In the genomic region with DNA sequence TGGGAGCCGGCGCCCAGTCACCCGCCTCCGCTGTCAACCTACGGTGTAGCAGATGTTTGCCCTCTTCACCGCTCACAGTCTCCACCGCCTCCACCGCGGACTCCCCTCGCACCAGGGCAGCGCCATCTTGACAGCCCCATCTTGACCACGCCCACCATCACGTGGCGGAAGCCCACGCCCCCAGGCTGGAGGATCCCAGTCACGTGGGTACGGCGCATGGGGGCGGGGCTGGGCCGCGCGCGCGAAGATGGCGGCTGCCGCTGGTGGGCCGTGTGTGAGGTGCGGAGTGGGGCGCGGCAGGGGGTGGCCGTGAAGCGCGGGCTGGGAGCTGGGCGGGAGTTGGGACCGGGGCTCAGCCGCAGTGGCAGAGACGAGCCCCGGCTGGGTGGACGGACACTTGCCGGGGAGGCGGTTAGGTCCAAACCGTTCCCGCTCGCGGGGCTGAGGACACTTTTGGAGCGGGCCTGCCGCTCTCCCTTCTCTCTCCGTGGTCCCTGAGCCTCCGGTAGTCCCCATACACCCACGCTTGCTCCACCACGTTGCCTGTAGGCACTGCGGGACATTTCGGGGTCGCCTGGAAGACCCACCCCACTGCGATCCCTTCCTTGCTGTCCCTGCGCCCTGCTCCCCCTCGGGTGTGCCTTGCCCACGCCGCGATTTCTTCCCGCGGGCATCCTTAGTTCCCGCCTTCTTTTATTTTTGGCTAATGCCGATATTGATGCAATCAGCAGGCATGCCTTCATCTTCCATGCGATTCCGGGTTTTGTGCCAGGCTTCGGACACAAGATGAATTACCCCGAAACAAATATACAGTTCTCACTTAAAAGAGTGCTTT, we compare ENCODE assay signal across 8 mouse cellular contexts. TPM values are rescaled to one million over a fixed set of nuclear protein-coding genes. Genes with fewer than 3 reads are reported as not detected.
DNase-seq lines count a peak whose midpoint lies in the region; ATAC-seq and TF ChIP-seq lines count a peak whose summit lies in the region.

A gene (minus strand): TSS at position 143 of the 835 bp plus-strand sequence.
A gene (plus strand): TSS at position 206 of the 835 bp plus-strand sequence.

- TF ChIP-seq POLR2A in brain, embryonic 14.5 days (IDR thresholded peaks at IDR 0.05; ENCODE audit: borderline replicate concordance, extremely low read depth, insufficient read depth, insufficient read length, poor library complexity, severe bottlenecking): peak; percentile 98

- peak; percentile 98 for DNase-seq in brain, embryonic 14.5 days (ENCODE audit: low read depth)
- peak; percentile 97 for DNase-seq in kidney, postnatal 0 days (ENCODE audit: low spot score)
- DNase-seq in liver, embryonic 11.5 days (ENCODE audit: low spot score): peak; percentile 99
- DNase-seq in naive thymus-derived CD4-positive, alpha-beta T cell, adult 2 months (ENCODE audit: low read depth): peak; percentile 97

- H3ac ChIP-seq in C2C12 (ENCODE audit: control insufficient read depth, insufficient read length, low read depth): peak within 1 kb of the TSS; percentile 98

- H3K4me2 ChIP-seq in heart, embryonic 12.5 days: peak within 1 kb of the TSS; percentile 98
- peak within 1 kb of the TSS; percentile 93 for H3K4me2 ChIP-seq in kidney, postnatal 0 days (ENCODE audit: low read length)
- H3K4me2 ChIP-seq in liver, embryonic 11.5 days: peak within 1 kb of the TSS; percentile 99
- H3K4me2 ChIP-seq in stomach, embryonic 14.5 days (replicated peaks; ENCODE audit: low read depth, low read length): peak within 1 kb of the TSS; percentile 78

- H3K36me3 ChIP-seq in C2C12 (ENCODE audit: control insufficient read depth, insufficient read depth): peaks cover 19% of the 10 kb centered on the region
- H3K36me3 ChIP-seq in erythroblast, embryonic 14.5 days (ENCODE audit: control insufficient read depth): peaks cover 25% of the 10 kb centered on the region
- H3K36me3 ChIP-seq in heart, embryonic 12.5 days: peaks cover 27% of the 10 kb centered on the region
- no peaks in the 10 kb centered on the region for H3K36me3 ChIP-seq in kidney, postnatal 0 days (ENCODE audit: insufficient read depth, low read length)
- peaks cover 12% of the 10 kb centered on the region; the same call in 1 of the 2 replicates for H3K36me3 ChIP-seq in liver, embryonic 11.5 days (ENCODE audit: control insufficient read depth, insufficient read depth, low read length)
- H3K36me3 ChIP-seq in stomach, embryonic 14.5 days (ENCODE audit: control insufficient read depth, insufficient read depth, low read length): no peaks in the 10 kb centered on the region

- H3K9ac ChIP-seq in heart, embryonic 12.5 days: peak within 1 kb of the TSS; percentile 87
- peak within 1 kb of the TSS; percentile 87 for H3K9ac ChIP-seq in kidney, postnatal 0 days (ENCODE audit: low read depth, low read length)
- H3K9ac ChIP-seq in liver, embryonic 11.5 days (ENCODE audit: low read depth, low read length): peak within 1 kb of the TSS; percentile 93
- peak within 1 kb of the TSS; percentile 89 for H3K9ac ChIP-seq in stomach, embryonic 14.5 days (replicated peaks; ENCODE audit: low read depth, low read length)

- no peak for TF ChIP-seq CTCF in C2C12 (IDR thresholded peaks at IDR 0.05; ENCODE audit: control insufficient read depth, insufficient read depth, insufficient read length)
- no peak for TF ChIP-seq CTCF in brain, embryonic 14.5 days (IDR thresholded peaks at IDR 0.05; ENCODE audit: borderline replicate concordance, extremely low read depth, insufficient read depth, insufficient read length)
- no peak for TF ChIP-seq CTCF in kidney, postnatal 0 days (IDR thresholded peaks at IDR 0.05; ENCODE audit: low read depth)

- peaks cover 52% of the 10 kb centered on the region for H3K79me3 ChIP-seq in C2C12 (ENCODE audit: low read depth)

- peaks cover 49% of the 10 kb centered on the region for H3K4me1 ChIP-seq in erythroblast, embryonic 14.5 days (ENCODE audit: control insufficient read depth)
- peaks cover 23% of the 10 kb centered on the region for H3K4me1 ChIP-seq in heart, embryonic 12.5 days (replicated peaks)
- H3K4me1 ChIP-seq in kidney, postnatal 0 days (replicated peaks; ENCODE audit: insufficient read depth, low read length): peaks cover 19% of the 10 kb centered on the region
- H3K4me1 ChIP-seq in liver, embryonic 11.5 days (replicated peaks; ENCODE audit: control insufficient read depth, insufficient read depth, low read length): peaks cover 20% of the 10 kb centered on the region
- peaks cover 15% of the 10 kb centered on the region for H3K4me1 ChIP-seq in stomach, embryonic 14.5 days (ENCODE audit: control insufficient read depth, insufficient read depth, low read length)

- peak; percentile 96 for ATAC-seq in heart, embryonic 12.5 days (ENCODE audit: insufficient number of reproducible peaks, low FRiP score)
- peak; percentile 92 for ATAC-seq in kidney, postnatal 0 days (replicated peaks; ENCODE audit: low FRiP score, low read depth)
- peak; percentile 88 for ATAC-seq in liver, embryonic 11.5 days (replicated peaks; ENCODE audit: low FRiP score)
- peak; percentile 92 for ATAC-seq in stomach, embryonic 14.5 days (ENCODE audit: insufficient number of reproducible peaks, insufficient read depth, low FRiP score, low read depth)

- H3K4me3 ChIP-seq in C2C12 (ENCODE audit: insufficient read depth, poor library complexity, severe bottlenecking): peak within 1 kb of the TSS; percentile 94
- H3K4me3 ChIP-seq in erythroblast, embryonic 14.5 days (replicated peaks): peak within 1 kb of the TSS; percentile 91
- peak within 1 kb of the TSS; percentile 73 for H3K4me3 ChIP-seq in heart, embryonic 12.5 days
- H3K4me3 ChIP-seq in kidney, postnatal 0 days (replicated peaks; ENCODE audit: low read depth, low read length): peak within 1 kb of the TSS; percentile 96
- peak within 1 kb of the TSS; percentile 88 for H3K4me3 ChIP-seq in liver, embryonic 11.5 days (ENCODE audit: low read depth, low read length)
- H3K4me3 ChIP-seq in stomach, embryonic 14.5 days (ENCODE audit: low read depth, low read length): peak within 1 kb of the TSS; percentile 90

- no peaks in the 10 kb centered on the region for H3K9me3 ChIP-seq in erythroblast, embryonic 14.5 days (ENCODE audit: control insufficient read depth, low read length)
- 0 out of 2 replicates have a peak, but pooled peaks cover 3% of the 10 kb centered on the region for H3K9me3 ChIP-seq in heart, embryonic 12.5 days (replicated peaks)
- no peaks in the 10 kb centered on the region for H3K9me3 ChIP-seq in kidney, postnatal 0 days (replicated peaks; ENCODE audit: low read length)
- H3K9me3 ChIP-seq in liver, embryonic 11.5 days (ENCODE audit: control insufficient read depth, low read length): no peaks in the 10 kb centered on the region
- H3K9me3 ChIP-seq in stomach, embryonic 14.5 days (ENCODE audit: control insufficient read depth, low read depth, low read length): no peaks in the 10 kb centered on the region

- H3K27me3 ChIP-seq in C2C12 (ENCODE audit: control insufficient read depth, insufficient read depth, insufficient read length): no peaks in the 10 kb centered on the region
- no peaks in the 10 kb centered on the region for H3K27me3 ChIP-seq in erythroblast, embryonic 14.5 days (ENCODE audit: control insufficient read depth)
- no peaks in the 10 kb centered on the region for H3K27me3 ChIP-seq in heart, embryonic 12.5 days (replicated peaks)
- H3K27me3 ChIP-seq in kidney, postnatal 0 days (ENCODE audit: insufficient read depth, low read length): no peaks in the 10 kb centered on the region
- H3K27me3 ChIP-seq in liver, embryonic 11.5 days (replicated peaks; ENCODE audit: control insufficient read depth, insufficient read depth, low read length): no peaks in the 10 kb centered on the region
- no peaks in the 10 kb centered on the region for H3K27me3 ChIP-seq in stomach, embryonic 14.5 days (ENCODE audit: control insufficient read depth, insufficient read depth, low read length)

- WGBS in heart, embryonic 12.5 days: under 1% methylated on average over 61 of the region's 68 CpGs
- WGBS in kidney, postnatal 0 days: under 1% methylated on average over 64 of the region's 68 CpGs
- under 1% methylated on average over 67 of the region's 68 CpGs for WGBS in liver, embryonic 11.5 days
- under 1% methylated on average over 66 of the region's 68 CpGs for WGBS in stomach, embryonic 14.5 days

- H3K79me2 ChIP-seq in C2C12 (ENCODE audit: control insufficient read depth, insufficient read depth): peaks cover 75% of the 10 kb centered on the region

- peak within 1 kb of the TSS; percentile 44 for H3K27ac ChIP-seq in heart, embryonic 12.5 days (ENCODE audit: poor library complexity, severe bottlenecking)
- H3K27ac ChIP-seq in kidney, postnatal 0 days: peak within 1 kb of the TSS; percentile 63; the same call in 1 of the 2 replicates
- H3K27ac ChIP-seq in liver, embryonic 11.5 days (ENCODE audit: low read depth, low read length): peak within 1 kb of the TSS; percentile 75
- peak within 1 kb of the TSS; percentile 79 for H3K27ac ChIP-seq in stomach, embryonic 14.5 days (ENCODE audit: low read length)

TF ChIP-seq in C2C12, 6 proteins besides CTCF, POLR2A, EP300 and RAD21:
- TF ChIP-seq MYOD1 (IDR thresholded peaks at IDR 0.05; ENCODE audit: control insufficient read depth, insufficient read length, low read depth) (no peak), FOSL1 (IDR thresholded peaks at IDR 0.05; ENCODE audit: insufficient read depth, low read length, poor library complexity, severe bottlenecking) (no peak), MAX (IDR thresholded peaks at IDR 0.05) (peak; percentile 90), USF1 (IDR thresholded peaks at IDR 0.05; ENCODE audit: low read depth) (peak; percentile 97), MYOG (IDR thresholded peaks at IDR 0.05; ENCODE audit: control insufficient read depth, extremely low read depth, insufficient read length) (no peak), CEBPB (IDR thresholded peaks at IDR 0.05; ENCODE audit: low read depth) (no peak)
TF ChIP-seq in C2C12: peak in this region for 2.

RNA-seq across cellular contexts. Expression of the first gene that starts in this region (rescaled TPM):
- 28.3 TPM for polyA plus RNA-seq in C2C12 (2012; fragmentation: generic; extraction: Trizol)
- polyA plus RNA-seq in brain, embryonic 14.5 days (2012; rRNA removed): 15.7 TPM in 2 replicates
- polyA plus RNA-seq in erythroblast, embryonic 14.5 days (2012): 0.12 and 0.17 TPM in 2 replicates
- polyA plus RNA-seq in heart, embryonic 12.5 days (2016; fragmentation: Nextera tagmentation; extraction: Ambion mirVana): 26.6 and 27.1 TPM in 2 replicates
- 33.8 and 36.3 TPM in 2 replicates for polyA plus RNA-seq in kidney, postnatal 0 days (2015; fragmentation: Nextera tagmentation; extraction: Ambion mirVana)
- polyA plus RNA-seq in liver, embryonic 11.5 days (2014; fragmentation: Nextera tagmentation; extraction: Ambion mirVana): 24.2 and 25.6 TPM in 2 replicates
- polyA plus RNA-seq in stomach, embryonic 14.5 days (2014; fragmentation: Nextera tagmentation; extraction: Ambion mirVana): 30.6 and 32.0 TPM in 2 replicates

RNA-seq across cellular contexts. Expression of the second gene that starts in this region (rescaled TPM):
- 54.6 TPM for polyA plus RNA-seq in C2C12 (2012; fragmentation: generic; extraction: Trizol)
- 46.3 and 48.7 TPM in 2 replicates for polyA plus RNA-seq in brain, embryonic 14.5 days (2012; rRNA removed)
- 10.7 and 13.0 TPM in 2 replicates for polyA plus RNA-seq in erythroblast, embryonic 14.5 days (2012)
- 34.4 and 34.9 TPM in 2 replicates for polyA plus RNA-seq in heart, embryonic 12.5 days (2016; fragmentation: Nextera tagmentation; extraction: Ambion mirVana)
- polyA plus RNA-seq in kidney, postnatal 0 days (2015; fragmentation: Nextera tagmentation; extraction: Ambion mirVana): 17.3 and 17.5 TPM in 2 replicates
- 60.1 and 64.5 TPM in 2 replicates for polyA plus RNA-seq in liver, embryonic 11.5 days (2014; fragmentation: Nextera tagmentation; extraction: Ambion mirVana)
- 43.1 and 45.4 TPM in 2 replicates for polyA plus RNA-seq in stomach, embryonic 14.5 days (2014; fragmentation: Nextera tagmentation; extraction: Ambion mirVana)

Comparison
In these comparisons a context has a peak if more than half of its experiments do, and no peak if none do; other contexts are left out.
1. Peak in every context shown above with its lines: DNase-seq, ATAC-seq, H3K4me3 ChIP-seq and H3K27ac ChIP-seq.
2. RNA of the first gene that starts in this region (polyA plus RNA-seq): 33.8 to 36.3 TPM in kidney, postnatal 0 days, 30.6 to 32.0 TPM in stomach, embryonic 14.5 days, 28.3 TPM in C2C12 (single experiment), 26.6 to 27.1 TPM in heart, embryonic 12.5 days, 24.2 to 25.6 TPM in liver, embryonic 11.5 days and 15.7 TPM in brain, embryonic 14.5 days; 0.12 to 0.17 TPM in erythroblast, embryonic 14.5 days; every median in the first group is over 10 times any median in the second.